Mouse (Mus musculus) hindbrain, embryonic 11.5 days (tissue): ENCODE data around the gene Rap1a. TPM values are rescaled to one million over a fixed set of nuclear protein-coding genes. Genes with fewer than 3 reads are reported as not detected.

Experiments
- ATAC-seq: fragments of 200-750 bp; cut with Nextera tagmentation; 2 replicates; pipeline ENCODE4 v1.8.0; 2017; ENCODE audit warnings: mild to moderate bottlenecking, moderate TSS enrichment, moderate library complexity; ENCODE audit not compliant: low FRiP score
- DNase-seq: peaks from one replicate; pipeline ENCODE4 v3.0.0-alpha.2; 2015; ENCODE audit warnings: low spot score
- H3K27ac ChIP-seq: fragments of 300-500 bp; sonication (generic); 2 replicates; pipeline ENCODE4 v1.5.1; 2014; ENCODE audit warnings: mild to moderate bottlenecking, low read depth, low read length
- H3K27me3 ChIP-seq: fragments of 300-500 bp; sonication (generic); 2 replicates; pipeline ENCODE4 v1.6.1; 2014; ENCODE audit warnings: mild to moderate bottlenecking, low read length, moderate library complexity, mixed read lengths; ENCODE audit not compliant: control insufficient read depth, insufficient read depth
- H3K36me3 ChIP-seq: fragments of 300-500 bp; sonication (generic); 2 replicates; pipeline ENCODE4 v1.6.1; 2014; ENCODE audit warnings: mild to moderate bottlenecking, low read length, moderate library complexity, mixed read lengths; ENCODE audit not compliant: control insufficient read depth, insufficient read depth
- H3K4me1 ChIP-seq: fragments of 300-500 bp; sonication (generic); replicated peaks from 2 replicates; pipeline ENCODE4 v1.6.1; 2014; ENCODE audit warnings: low read length, mixed read lengths; ENCODE audit not compliant: control insufficient read depth, insufficient read depth
- H3K4me2 ChIP-seq: fragments of 300-500 bp; sonication (generic); replicated peaks from 2 replicates; pipeline ENCODE4 v1.6.1; 2014; ENCODE audit warnings: mild to moderate bottlenecking, low read depth, low read length
- H3K4me3 ChIP-seq: fragments of 300-500 bp; sonication (generic); 2 replicates; pipeline ENCODE4 v1.5.1; 2014; ENCODE audit warnings: low read depth, low read length
- H3K9ac ChIP-seq: fragments of 300-500 bp; sonication (generic); 2 replicates; pipeline ENCODE4 v1.6.1; 2014; ENCODE audit warnings: low read depth, low read length
- H3K9me3 ChIP-seq: fragments of 300-500 bp; sonication (generic); 2 replicates; pipeline ENCODE4 v1.6.1; 2016; ENCODE audit warnings: low read length; ENCODE audit not compliant: control insufficient read depth
- WGBS: fragments of 180-500 bp; shearing (Covaris S2); extraction: QIAGEN DNeasy Blood & Tissue Kit; methylation state at CpG from one replicate; pipeline ENCODE4 v1.1.7; 2014; 5-methylcytosine and 5-hydroxymethylcytosine counted together
- polyA plus RNA-seq: library from polyadenylated mRNA; unstranded; fragments of >200 nt; fragmentation: Nextera tagmentation; extraction: Ambion mirVana; gene quantifications from 2 replicates; pipeline ENCODE4 v1.2.1, GENCODE M21; 2014

Rap1a gene
- polyA plus RNA-seq, 1 experiment from 2014 or later, result 83.7 TPM

- ATAC-seq (no peak), DNase-seq (no peak)
- Histone ChIP-seq H3K36me3 (no peaks in the 10 kb centered on the region), H3K4me3 (no peak overlapping the region), H3K9ac (no peak overlapping the region), H3K27me3 (no peaks in the 10 kb centered on the region), H3K4me1 (0 out of 2 replicates have a peak, but pooled peaks cover 4% of the 10 kb centered on the region), H3K27ac (no peak overlapping the region), H3K4me2 (no peak overlapping the region), H3K9me3 (no peaks in the 10 kb centered on the region)
- 80% methylated on average over 4 of the region's 4 CpGs for WGBS
Observed at GRCm38 (mm10) chr3:105720514-105720913, 80.6 kb downstream of the Rap1a start.

- no peak for ATAC-seq
- Histone ChIP-seq H3K4me3 (no peak overlapping the region), H3K4me1 (0 out of 2 replicates have a peak, but pooled peaks cover 4% of the 10 kb centered on the region), H3K27me3 (no peaks in the 10 kb centered on the region), H3K36me3 (no peaks in the 10 kb centered on the region), H3K27ac (no peak overlapping the region), H3K4me2 (no peak overlapping the region), H3K9ac (no peak overlapping the region), H3K9me3 (no peaks in the 10 kb centered on the region)
- DNase-seq, result no peak
- WGBS, result 77% methylated on average over 4 of the region's 4 CpGs
Observed at GRCm38 (mm10) chr3:105719979-105720378, 81.2 kb downstream of the Rap1a start.

GRCm38 (mm10) chr3:105718746-105719145 is 82.4 kb downstream of the Rap1a start:
- Histone ChIP-seq H3K27ac (no peak overlapping the region), H3K9me3 (no peaks in the 10 kb centered on the region), H3K27me3 (no peaks in the 10 kb centered on the region), H3K9ac (no peak overlapping the region), H3K4me1 (0 out of 2 replicates have a peak, but pooled peaks cover 8% of the 10 kb centered on the region), H3K4me3 (no peak overlapping the region), H3K4me2 (no peak overlapping the region), H3K36me3 (no peaks in the 10 kb centered on the region)
- 48% methylated on average over 4 of the region's 4 CpGs for WGBS
- 0 out of 2 replicates have a peak, but pooled peaks have one; percentile 18 for ATAC-seq
- no peak for DNase-seq

GRCm38 (mm10) chr3:105717856-105718555 is 83.1 kb downstream of the Rap1a start:
- 50% methylated on average over 11 of the region's 11 CpGs for WGBS
- Histone ChIP-seq H3K4me1 (0 out of 2 replicates have a peak, but pooled peaks cover 8% of the 10 kb centered on the region), H3K4me3 (no peak overlapping the region), H3K4me2 (no peak overlapping the region), H3K9ac (no peak overlapping the region), H3K27ac (peak overlapping the region; percentile 14; the same call in 1 of the 2 replicates), H3K9me3 (no peaks in the 10 kb centered on the region), H3K36me3 (no peaks in the 10 kb centered on the region), H3K27me3 (no peaks in the 10 kb centered on the region)
- peak; percentile 71 for ATAC-seq
- peak; percentile 51 for DNase-seq

GRCm38 (mm10) chr3:105716353-105717000 is 84.7 kb downstream of the Rap1a start:
- no peak overlapping the region for H3K9ac ChIP-seq
- H3K9me3 ChIP-seq, result no peaks in the 10 kb centered on the region
- no peaks in the 10 kb centered on the region for H3K27me3 ChIP-seq
- ATAC-seq (no peak), DNase-seq (no peak)
- 0 out of 2 replicates have a peak, but pooled peaks cover 8% of the 10 kb centered on the region for H3K4me1 ChIP-seq
- 56% methylated on average over 18 of the region's 18 CpGs for WGBS
- H3K4me3 ChIP-seq, result no peak overlapping the region
- H3K27ac ChIP-seq, result no peak overlapping the region
- H3K36me3 ChIP-seq, result no peaks in the 10 kb centered on the region
- no peak overlapping the region for H3K4me2 ChIP-seq

GRCm38 (mm10) chr3:105714820-105715167 is 86.3 kb downstream of the Rap1a start:
- H3K9me3 ChIP-seq, result no peaks in the 10 kb centered on the region
- DNase-seq (no peak), ATAC-seq (no peak)
- 0 out of 2 replicates have a peak, but pooled peaks cover 8% of the 10 kb centered on the region for H3K4me1 ChIP-seq
- no peak overlapping the region for H3K4me2 ChIP-seq
- H3K27me3 ChIP-seq, result no peaks in the 10 kb centered on the region
- H3K27ac ChIP-seq, result no peak overlapping the region
- no peaks in the 10 kb centered on the region for H3K36me3 ChIP-seq
- H3K4me3 ChIP-seq, result no peak overlapping the region
- no peak overlapping the region for H3K9ac ChIP-seq

- 0 out of 2 replicates have a peak, but pooled peaks cover 8% of the 10 kb centered on the region for H3K4me1 ChIP-seq
- ATAC-seq (peak; percentile 39; the same call in 1 of the 2 replicates), DNase-seq (no peak)
- peak overlapping the region; percentile 37; the same call in 1 of the 2 replicates for H3K27ac ChIP-seq
- no peak overlapping the region for H3K4me3 ChIP-seq
- WGBS, result 23% methylated on average over 7 of the region's 8 CpGs
- H3K27me3 ChIP-seq, result no peaks in the 10 kb centered on the region
- no peaks in the 10 kb centered on the region for H3K9me3 ChIP-seq
- no peak overlapping the region for H3K9ac ChIP-seq
- no peak overlapping the region for H3K4me2 ChIP-seq
- no peaks in the 10 kb centered on the region for H3K36me3 ChIP-seq
Observed at GRCm38 (mm10) chr3:105714091-105714819, 86.9 kb downstream of the Rap1a start.

- Histone ChIP-seq H3K4me2 (no peak overlapping the region), H3K9me3 (no peaks in the 10 kb centered on the region), H3K4me1 (0 out of 2 replicates have a peak, but pooled peaks cover 9% of the 10 kb centered on the region), H3K36me3 (no peaks in the 10 kb centered on the region), H3K9ac (no peak overlapping the region), H3K4me3 (no peak overlapping the region), H3K27me3 (no peaks in the 10 kb centered on the region), H3K27ac (no peak overlapping the region)
- DNase-seq (no peak), ATAC-seq (no peak)
Observed at GRCm38 (mm10) chr3:105712827-105713226, 88.3 kb downstream of the Rap1a start.
